Mouse (Mus musculus): ENCODE measurements at regions not wholly inside any gene's neighbourhood (a gene's known extent, or its start where the extent isn't known, plus 50 kb on each side); places are given as distances from the start of the nearest gene placed in this dataset.

GRCm38 (mm10) chr11:19254183-19254582 lies 235.4 kb upstream of the Meis1 start:
- DNase-seq: no peak

- no peak for DNase-seq
Observed at GRCm38 (mm10) chr11:19257549-19257948, 238.8 kb upstream of the Meis1 start.

DNA sequence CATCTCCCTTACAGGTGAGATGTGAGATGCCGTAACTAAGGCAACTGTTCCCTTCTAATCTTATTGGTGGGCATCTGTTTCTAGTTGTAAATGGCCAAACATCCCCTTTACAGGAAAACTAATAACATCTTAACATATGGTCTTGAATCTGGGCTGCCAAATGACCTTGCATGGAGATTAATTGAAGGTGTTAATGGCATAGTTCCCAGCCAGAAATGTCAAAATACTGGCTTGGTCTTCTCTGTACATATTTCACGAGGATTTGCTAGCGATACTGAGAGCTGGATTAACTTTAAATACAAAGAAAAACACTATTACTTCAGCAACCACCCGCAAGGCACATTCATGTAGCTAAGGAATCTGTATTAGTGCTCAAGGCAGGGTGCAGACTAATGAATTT lies 244.0 kb upstream of the Meis1 start:
- DNase-seq: no peak

DNA sequence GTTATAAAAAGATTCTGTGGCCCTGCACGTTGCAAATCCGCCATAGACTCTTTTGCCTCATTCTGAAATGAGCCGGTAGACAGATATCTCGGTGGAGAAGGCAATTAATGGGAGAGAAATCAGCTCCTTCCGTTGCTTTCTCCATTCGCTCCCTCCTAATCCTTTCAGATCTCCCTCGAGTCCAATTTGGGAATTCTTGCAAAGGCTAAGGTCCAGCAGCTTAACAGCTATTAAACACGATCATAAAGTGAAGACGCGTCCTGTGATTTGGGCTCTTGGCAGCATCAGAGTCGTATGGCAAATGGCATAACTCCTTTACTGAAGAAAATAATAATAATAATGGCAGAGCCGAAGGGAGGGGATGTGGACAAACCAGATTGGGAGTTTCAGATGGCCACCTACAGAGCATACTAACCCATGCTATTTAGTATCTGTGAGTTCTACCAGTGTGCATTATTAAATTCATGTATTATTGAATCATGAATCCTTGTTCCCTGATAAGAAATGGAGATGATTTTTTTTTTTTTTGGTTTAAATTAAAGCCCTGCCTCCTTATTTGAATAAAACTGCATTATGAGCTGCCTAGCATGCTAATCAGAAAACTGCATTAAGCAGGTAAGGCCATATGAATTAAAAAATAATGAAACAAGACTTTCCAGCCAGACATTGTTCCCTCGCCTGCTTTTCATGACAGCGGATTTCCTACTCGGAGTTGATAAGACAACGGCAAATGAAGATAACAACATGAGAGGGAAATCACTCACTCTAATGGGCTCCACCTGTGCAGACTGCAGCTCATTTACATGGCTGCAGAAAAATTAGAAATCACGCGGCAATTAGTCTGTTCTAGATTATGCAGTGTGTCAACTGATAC lies 246.2 kb upstream of the Meis1 start:
- no peak for DNase-seq

- no peak for DNase-seq
Observed at GRCm38 (mm10) chr11:19265672-19265972, 246.8 kb upstream of the Meis1 start.

GRCm38 (mm10) chr11:19290971-19291370 lies 272.2 kb upstream of the Meis1 start:
- no peak for DNase-seq

DNA sequence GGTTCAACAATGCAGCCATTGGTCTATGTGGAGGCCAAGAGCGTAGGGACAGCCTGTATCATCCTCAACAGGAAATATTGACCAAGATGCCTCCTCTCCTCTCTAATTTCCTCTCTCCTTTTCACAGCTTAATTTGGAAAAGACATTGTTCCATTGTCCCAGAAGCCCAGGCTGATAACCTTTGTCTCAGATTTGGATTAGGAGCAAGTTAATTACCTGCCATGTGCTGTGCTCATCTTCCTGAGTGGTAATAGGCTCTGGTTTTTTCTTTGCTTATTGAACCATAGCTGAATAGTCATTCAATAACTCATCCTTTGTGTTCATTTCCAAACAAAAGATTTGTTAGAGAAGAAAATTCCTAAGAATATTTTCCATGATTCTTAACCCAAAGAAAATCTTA lies 280.6 kb upstream of the Meis1 start:
- no peak for DNase-seq

DNA sequence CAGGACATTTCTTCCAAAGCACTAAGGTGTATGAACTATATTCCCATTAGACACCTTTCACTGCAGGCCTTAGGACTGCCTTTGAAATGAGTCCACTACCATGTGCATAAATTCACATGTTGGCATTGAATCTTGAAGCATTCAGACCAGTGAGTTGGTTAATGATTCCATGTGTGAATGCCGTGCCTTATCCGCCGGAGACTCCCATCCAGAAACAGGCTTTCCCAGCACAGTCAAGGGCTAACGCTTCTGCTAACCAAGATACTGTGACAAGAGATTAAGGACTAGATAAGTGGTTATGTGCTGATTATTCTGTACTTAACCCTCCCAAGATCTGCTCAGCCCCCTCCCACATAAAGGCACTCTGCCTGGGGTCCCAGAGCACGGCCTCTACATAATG lies 287.9 kb upstream of the Meis1 start:
- DNase-seq: no peak

DNA sequence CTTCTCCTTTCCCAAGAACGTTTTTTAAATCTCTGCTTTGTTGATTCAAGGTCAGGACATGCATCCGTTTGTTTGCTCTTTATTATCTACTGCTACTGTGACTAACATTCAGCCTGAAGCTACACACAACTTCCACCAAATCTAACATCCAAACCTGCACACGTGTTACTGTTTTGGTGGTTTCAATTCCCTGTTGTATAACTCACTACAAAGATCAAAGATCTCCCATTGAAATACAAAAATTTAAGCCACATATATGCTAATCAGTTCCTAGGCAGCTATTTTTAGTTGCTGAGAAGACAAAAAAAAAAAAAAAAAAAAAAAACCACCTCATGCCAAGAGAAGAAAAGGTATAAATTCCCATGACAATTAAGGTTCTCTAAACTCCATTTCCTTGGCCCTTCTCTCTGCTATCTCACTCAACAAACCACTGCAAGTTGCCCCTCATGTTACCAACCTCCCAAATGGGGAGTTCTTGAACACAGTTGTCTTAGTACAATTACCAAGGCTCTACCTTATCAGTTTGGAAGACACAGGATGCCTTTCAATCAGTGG lies 312.0 kb upstream of the Meis1 start:
- DNase-seq: no peak

- DNase-seq: no peak
Observed at GRCm38 (mm10) chr11:19332274-19332673, 313.5 kb upstream of the Meis1 start.

- no peak for DNase-seq
Observed at GRCm38 (mm10) chr11:19332727-19333126, 313.9 kb upstream of the Meis1 start.

- DNase-seq: no peak
Observed at GRCm38 (mm10) chr11:19333908-19334487, 315.2 kb upstream of the Meis1 start.

DNA sequence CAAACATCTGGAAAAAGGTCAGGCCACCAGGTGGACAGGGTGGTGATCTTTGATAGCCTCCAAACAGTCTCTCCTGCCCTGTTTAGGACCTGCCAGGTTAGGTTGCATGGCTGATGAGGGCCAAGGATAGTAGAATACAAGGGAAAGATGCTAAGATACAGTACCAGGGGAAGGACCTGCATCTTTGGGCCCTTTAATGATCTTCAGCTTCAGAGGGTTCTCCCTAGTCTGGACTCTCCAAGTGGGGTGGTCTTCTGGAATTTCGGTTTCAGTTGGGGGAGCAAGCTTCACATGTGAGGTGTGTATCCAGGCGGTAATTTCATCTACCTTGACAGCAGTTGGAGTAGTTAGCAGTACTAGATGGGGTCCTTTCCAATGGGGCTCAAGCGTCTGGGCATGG lies 316.6 kb upstream of the Meis1 start:
- DNase-seq: no peak

- no peak for DNase-seq
Observed at GRCm38 (mm10) chr11:19339721-19340317, 321.0 kb upstream of the Meis1 start.

GRCm38 (mm10) chr11:19340889-19341288 lies 322.1 kb upstream of the Meis1 start:
- no peak for DNase-seq

DNA sequence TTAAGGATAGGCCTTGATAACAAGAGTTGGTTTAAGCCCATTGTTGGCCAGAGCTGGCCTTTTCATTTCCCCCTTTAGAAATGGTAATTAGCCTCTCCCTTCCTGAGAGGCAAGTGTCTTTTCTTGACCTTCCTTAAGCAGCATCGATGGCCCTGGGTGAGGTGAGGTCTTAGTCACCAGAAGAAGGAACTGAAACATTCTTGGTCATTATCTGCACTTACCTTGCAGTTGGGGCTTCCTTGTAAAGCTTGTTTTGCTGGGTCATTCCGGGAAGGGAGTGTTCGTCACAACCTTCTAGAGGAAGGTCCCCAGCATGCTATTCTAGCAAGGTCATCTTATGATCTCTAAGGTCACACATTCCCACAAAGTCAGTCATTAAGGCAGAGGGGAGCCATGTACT lies 322.6 kb upstream of the Meis1 start:
- no peak for DNase-seq

- no peak for DNase-seq
Observed at GRCm38 (mm10) chr11:19342803-19343202, 324.0 kb upstream of the Meis1 start.

DNA sequence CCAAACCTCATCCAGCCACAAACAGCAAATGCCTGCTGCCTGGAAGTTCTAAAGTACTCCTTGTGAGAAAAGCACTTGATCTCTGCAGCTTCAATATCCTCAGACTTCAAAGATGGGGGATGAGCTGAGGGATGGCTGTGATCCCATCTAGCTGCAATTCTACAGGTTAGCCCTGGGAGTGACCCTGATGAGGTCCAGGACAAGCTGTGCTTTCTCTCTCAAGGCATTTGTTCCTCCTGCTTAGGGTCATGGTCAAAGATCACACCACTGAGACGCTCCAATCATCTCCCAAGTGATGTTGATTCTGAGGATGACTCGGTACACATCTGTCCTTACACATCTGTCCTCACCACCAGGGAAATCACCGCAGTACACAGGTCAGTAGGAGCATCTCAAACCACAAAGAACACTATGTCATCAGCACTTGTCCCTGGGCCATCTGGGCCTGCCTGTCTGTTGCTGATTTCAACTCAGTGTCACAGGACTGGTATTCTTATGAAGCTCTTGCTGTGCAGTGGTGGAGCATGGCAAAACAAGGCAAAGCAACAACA lies 327.6 kb upstream of the Meis1 start:
- no peak for DNase-seq

DNA sequence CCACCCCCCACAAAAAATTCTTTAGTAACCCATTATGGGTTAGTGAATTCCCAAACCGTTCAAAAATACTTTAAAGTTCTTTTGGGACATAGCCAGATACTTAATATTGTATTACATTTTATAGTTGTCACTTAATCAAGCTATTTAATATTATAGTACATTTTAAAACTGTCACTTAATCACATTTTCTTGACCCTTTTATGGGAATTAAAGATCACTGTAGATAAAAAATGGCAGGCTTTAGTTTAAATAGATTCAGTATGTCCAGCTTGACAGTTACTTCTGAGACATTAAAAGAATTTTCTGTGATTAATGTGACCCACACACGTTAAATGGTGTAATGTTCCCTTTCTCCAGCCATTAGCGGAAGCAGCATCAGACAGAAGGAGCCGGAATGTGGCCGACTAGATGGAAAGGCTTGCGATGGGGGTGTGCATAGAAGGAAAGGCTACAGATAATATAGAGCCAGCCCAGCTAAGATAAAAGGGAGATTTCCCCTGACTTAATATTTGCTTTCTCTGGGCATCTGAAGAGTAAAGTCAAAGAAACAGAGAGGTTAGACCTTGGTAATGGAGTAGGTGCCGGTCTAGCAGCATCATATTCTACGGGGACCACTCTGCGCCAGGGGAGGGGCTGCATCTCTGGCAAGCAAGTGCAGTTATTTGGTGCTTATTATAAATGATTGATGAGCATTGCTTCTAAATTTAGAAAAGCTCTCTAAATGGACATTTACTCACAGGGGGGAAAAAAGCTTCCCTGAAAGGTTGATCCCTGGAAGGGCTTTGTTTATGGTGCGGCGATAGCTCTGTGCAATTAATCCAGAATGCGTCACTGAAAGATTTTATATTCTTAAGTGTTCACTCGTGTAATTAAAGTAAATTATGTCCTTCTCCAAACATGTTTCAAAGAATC lies 331.8 kb upstream of the Meis1 start:
- no peak for DNase-seq

DNA sequence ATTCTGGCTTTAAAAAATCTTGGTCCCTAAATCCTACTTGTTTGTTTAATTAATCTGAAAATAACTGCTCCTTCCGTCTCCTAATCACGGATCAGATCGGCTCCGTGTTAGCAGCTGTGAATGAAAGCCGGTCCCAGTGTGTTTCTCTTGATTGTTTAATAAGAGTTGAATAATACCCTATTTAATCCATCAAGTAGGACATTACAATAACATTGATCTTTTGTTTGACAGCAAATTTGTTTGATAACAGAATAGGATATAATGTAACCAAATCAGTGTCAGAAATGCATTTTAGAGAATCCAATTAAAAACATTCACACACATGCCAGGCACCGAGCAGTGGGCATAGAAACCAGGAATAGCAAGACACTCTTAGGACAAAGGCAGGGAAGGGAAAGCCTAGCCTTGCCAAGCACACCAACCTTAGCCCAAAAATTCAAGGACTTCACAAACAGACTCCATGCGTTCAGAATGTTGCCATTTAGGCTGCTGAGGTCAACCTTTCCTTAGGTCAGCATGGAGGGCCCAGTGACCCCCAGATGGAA lies 332.5 kb upstream of the Meis1 start:
- DNase-seq: no peak

DNA sequence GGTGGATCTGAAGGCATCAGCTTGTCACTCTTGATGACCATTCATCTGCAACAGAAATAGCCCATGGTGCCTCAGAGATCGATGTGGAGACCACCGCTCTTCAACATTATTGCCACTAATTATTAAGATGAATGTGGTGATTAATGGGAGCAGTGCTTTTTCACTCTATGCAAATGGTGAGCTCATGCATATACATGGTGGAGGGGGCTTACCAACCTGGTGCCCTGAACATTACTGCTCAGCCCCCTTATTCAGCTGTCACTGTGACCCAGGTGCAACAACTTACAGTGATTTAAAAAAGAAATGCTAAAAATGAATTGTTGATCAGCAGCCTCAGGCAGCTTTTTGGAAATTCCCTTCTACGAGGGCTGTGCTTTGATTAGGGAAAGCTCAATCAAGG lies 334.9 kb upstream of the Meis1 start:
- no peak for DNase-seq

- no peak for DNase-seq
Observed at GRCm38 (mm10) chr11:19355179-19355578, 336.4 kb upstream of the Meis1 start.
